In genomic region chr12:3572581-3573397, GRCm38 (mm10) we compare ENCODE assay signal across 7 mouse cellular contexts. TPM values are rescaled to one million over a fixed set of nuclear protein-coding genes. Genes with fewer than 3 reads are reported as not detected.
DNase-seq lines count a peak whose midpoint lies in the region; ATAC-seq and TF ChIP-seq lines count a peak whose summit lies in the region.

No protein-coding gene starts in this region.

- peak overlapping the region; percentile 86 for H3K9ac ChIP-seq in ES-E14 (ENCODE audit: insufficient read depth, low read depth, low read length, poor library complexity, severe bottlenecking)
- peak overlapping the region; percentile 94 for H3K9ac ChIP-seq in hindbrain, embryonic 13.5 days

- no peak for DNase-seq in ES-E14 (ENCODE audit: low read depth, low spot score)
- DNase-seq in adrenal gland, postnatal 4 days (ENCODE audit: low spot score in 2 of 2), result peak; percentile 28 to 40
- DNase-seq in layer of hippocampus, postnatal 25 days (ENCODE audit: extremely low spot score in 1 of 2, low spot score in 1 of 2), result peak; percentile 37 to 52

- no peaks in the 10 kb centered on the region for H3K79me2 ChIP-seq in macrophage (ENCODE audit: inconsistent target)

- H3K36me3 ChIP-seq in ES-E14 (ENCODE audit: control insufficient read depth, insufficient read depth, low read length, poor library complexity, severe bottlenecking) (no peaks in the 10 kb centered on the region), macrophage (ENCODE audit: inconsistent target) (no peaks in the 10 kb centered on the region)
- no peaks in the 10 kb centered on the region for H3K36me3 ChIP-seq in hindbrain, embryonic 13.5 days
- no peaks in the 10 kb centered on the region for H3K36me3 ChIP-seq in small intestine, adult 2 months (ENCODE audit: control insufficient read depth, insufficient read depth, low read length)

- H3K27ac ChIP-seq in ES-E14 (ENCODE audit: insufficient read depth, low read depth, low read length, poor library complexity, severe bottlenecking), result peak overlapping the region; percentile 66; the same call in 1 of the 2 replicates
- H3K27ac ChIP-seq in embryonic fibroblast, embryonic 13.5 days (ENCODE audit: insufficient read depth, low read length), result peak overlapping the region; percentile 84
- peak overlapping the region; percentile 94 for H3K27ac ChIP-seq in hindbrain, embryonic 13.5 days
- no peak overlapping the region for H3K27ac ChIP-seq in macrophage
- H3K27ac ChIP-seq in small intestine, adult 2 months (ENCODE audit: insufficient read depth, low read depth, low read length), result no peak overlapping the region

- ATAC-seq in hindbrain, embryonic 13.5 days (ENCODE audit: low FRiP score), result peak; percentile 90

- TF ChIP-seq CTCF in embryonic fibroblast, embryonic 13.5 days (IDR thresholded peaks at IDR 0.05; ENCODE audit: borderline replicate concordance, insufficient read depth, low read length), result no peak
- TF ChIP-seq CTCF in small intestine, adult 2 months (IDR thresholded peaks at IDR 0.05; ENCODE audit: extremely low read depth, insufficient read length, insufficient replicate concordance, low read depth, low read length), result no peak

- no peaks in the 10 kb centered on the region for H3K9me3 ChIP-seq in ES-E14 (ENCODE audit: control insufficient read depth, insufficient read depth, low read depth, low read length)
- H3K9me3 ChIP-seq in hindbrain, embryonic 13.5 days, result no peaks in the 10 kb centered on the region

- WGBS in hindbrain, embryonic 13.5 days, result 1% methylated on average over 51 of the region's 53 CpGs
- WGBS in macrophage (ENCODE audit: missing documents), result 4% methylated on average over 50 of the region's 53 CpGs
- WGBS in small intestine, adult 2 months, result 2% methylated on average over 43 of the region's 53 CpGs

- TF ChIP-seq POLR2A in embryonic fibroblast, embryonic 13.5 days (IDR thresholded peaks at IDR 0.05; ENCODE audit: low read depth, low read length), result no peak
- no peak for TF ChIP-seq POLR2A in small intestine, adult 2 months (IDR thresholded peaks at IDR 0.05; ENCODE audit: low read depth, low read length)

- in situ Hi-C loops in ES-E14 (cut with MboI; ENCODE audit: low sequenced_read_pairs in 2 of 2, unreplicated experiment in 2 of 2), result no loop called here

- H3K4me3 ChIP-seq in ES-E14 (ENCODE audit: insufficient read depth in 1 of 2, low read depth in 1 of 2, low read length in 2 of 2, poor library complexity in 1 of 2, severe bottlenecking in 1 of 2) (peak overlapping the region; percentile 89 to 90), macrophage (ENCODE audit: inconsistent target) (peak overlapping the region; percentile 28)
- H3K4me3 ChIP-seq in embryonic fibroblast, embryonic 13.5 days (ENCODE audit: insufficient read depth, low read length), result peak overlapping the region; percentile 83
- H3K4me3 ChIP-seq in hindbrain, embryonic 13.5 days, result peak overlapping the region; percentile 88
- H3K4me3 ChIP-seq in small intestine, adult 2 months (ENCODE audit: low read depth, low read length), result peak overlapping the region; percentile 88

- H3K27me3 ChIP-seq in hindbrain, embryonic 13.5 days, result no peaks in the 10 kb centered on the region
- no peaks in the 10 kb centered on the region for H3K27me3 ChIP-seq in small intestine, adult 2 months (ENCODE audit: control insufficient read depth, insufficient read depth, low read length)

- H3K4me2 ChIP-seq in hindbrain, embryonic 13.5 days, result peak overlapping the region; percentile 77

- H3K4me1 ChIP-seq in ES-E14 (ENCODE audit: control insufficient read depth in 2 of 2, insufficient read depth in 2 of 2, low read length in 2 of 2, poor library complexity in 1 of 2), result peaks cover 2 to 5% of the 10 kb centered on the region in 2 experiments; a peak in 3 of 4 replicates
- 0 out of 2 replicates have a peak, but pooled peaks cover 3% of the 10 kb centered on the region for H3K4me1 ChIP-seq in embryonic fibroblast, embryonic 13.5 days (ENCODE audit: control insufficient read depth, insufficient read depth, low read length)
- peaks cover 14% of the 10 kb centered on the region for H3K4me1 ChIP-seq in hindbrain, embryonic 13.5 days (replicated peaks)
- H3K4me1 ChIP-seq in small intestine, adult 2 months (ENCODE audit: control insufficient read depth, insufficient read depth, insufficient read length, low read length), result no peaks in the 10 kb centered on the region

TF ChIP-seq in ES-E14, 5 proteins besides CTCF, POLR2A, EP300 and RAD21:
- no peak for TF ChIP-seq MAFK (IDR thresholded peaks at IDR 0.05; ENCODE audit: insufficient read depth, low read depth, low read length)
- TF ChIP-seq ZNF384 (IDR thresholded peaks at IDR 0.05; ENCODE audit: low read depth, low read length), result no peak
- TF ChIP-seq HCFC1 (IDR thresholded peaks at IDR 0.05; ENCODE audit: borderline replicate concordance, insufficient read depth, low read length), result no peak
- no peak for TF ChIP-seq CHD2 (IDR thresholded peaks at IDR 0.05; ENCODE audit: low read depth, low read length)

RNA-seq across cellular contexts. Expression of gene Dtnb, which starts 0.6 kb away (rescaled TPM):
- total RNA-seq in ES-E14 (2012; rRNA removed), result 31.2 and 39.6 TPM in 2 replicates
- total RNA-seq in adrenal gland, postnatal 4 days (2021), result 10 to 100 TPM; 38.2 to 41.8 TPM
- 9.1 and 19.0 TPM in 2 replicates for polyA plus RNA-seq in embryonic fibroblast, embryonic 13.5 days (2011; ENCODE audit: insufficient read length, low read depth, missing spikeins)
- 40.6 and 40.9 TPM in 2 replicates for polyA plus RNA-seq in hindbrain, embryonic 13.5 days (2015; fragmentation: Nextera tagmentation; extraction: Ambion mirVana)
- 100 to 1,000 TPM; 114 to 118 TPM for total RNA-seq in layer of hippocampus, postnatal 25 days (2021)
- 10 to 100 TPM; 13.1 to 61.7 (median 17.4) TPM for total RNA-seq in macrophage (2018; cell fraction: chromatin; rRNA removed)
- total RNA-seq in macrophage (2018; cell fraction: cytosol; rRNA removed), result 1 to 10 TPM; 2.6 to 7.4 (median 4.8) TPM
- total RNA-seq in macrophage (2018; cell fraction: nucleus; rRNA removed), result 10 to 100 TPM in 13 of 26 experiments, 1 to 10 TPM in 13; 7.0 to 34.3 (median 9.9) TPM
- 2.9 to 6.5 TPM (median 3.7 TPM) in 3 replicates for polyA plus RNA-seq in macrophage (2018)
- polyA plus RNA-seq in small intestine, adult 2 months (2012; rRNA removed), result 15.2 and 15.9 TPM in 2 replicates

Comparison
In these comparisons a context has a peak if more than half of its experiments do, and no peak if none do; other contexts are left out.
1. H3K27ac ChIP-seq: peak in ES-E14 (single experiment), embryonic fibroblast, embryonic 13.5 days (single experiment) and hindbrain, embryonic 13.5 days (single experiment); none in macrophage (single experiment) and small intestine, adult 2 months (single experiment).
2. H3K4me3 ChIP-seq: peak in every context shown above with its lines; median percentile 90 in ES-E14; 88 in hindbrain, embryonic 13.5 days; 88 in small intestine, adult 2 months; 83 in embryonic fibroblast, embryonic 13.5 days; 28 in macrophage.